In genomic region chr4:116076369-116077231, GRCm38 (mm10) we compare ENCODE assay signal across 7 mouse cellular contexts. TPM values are rescaled to one million over a fixed set of nuclear protein-coding genes. Genes with fewer than 3 reads are reported as not detected.
DNase-seq lines count a peak whose midpoint lies in the region; TF ChIP-seq lines count a peak whose summit lies in the region.

No protein-coding gene starts in this region.

- H3K4me3 ChIP-seq in E14TG2a.4 (replicated peaks; ENCODE audit: low read length), result peak overlapping the region; percentile 94
- peak overlapping the region; percentile 86 for H3K4me3 ChIP-seq in lung, adult 2 months (replicated peaks; ENCODE audit: extremely low read depth, low read depth, low read length)
- H3K4me3 ChIP-seq in olfactory bulb, adult 2 months (ENCODE audit: insufficient read depth, low read depth, low read length), result peak overlapping the region; percentile 67

- H3K9me3 ChIP-seq in E14TG2a.4 (ENCODE audit: low read length), result no peaks in the 10 kb centered on the region

- peak overlapping the region; percentile 29; the same call in 1 of the 2 replicates for H3K27ac ChIP-seq in olfactory bulb, adult 2 months (ENCODE audit: insufficient read depth, low read depth, low read length)

- H3K4me1 ChIP-seq in E14TG2a.4 (replicated peaks; ENCODE audit: low read depth, low read length), result peaks cover 39% of the 10 kb centered on the region
- H3K4me1 ChIP-seq in lung, adult 2 months (ENCODE audit: control insufficient read depth, insufficient read depth, low read length), result peaks cover 17% of the 10 kb centered on the region
- H3K4me1 ChIP-seq in olfactory bulb, adult 2 months (ENCODE audit: control insufficient read depth, insufficient read depth, low read length), result peaks cover 8% of the 10 kb centered on the region

- H3K36me3 ChIP-seq in E14TG2a.4 (ENCODE audit: insufficient read depth, low read length), result peaks cover 22% of the 10 kb centered on the region

- no peak for TF ChIP-seq CTCF in E14TG2a.4 (conservative IDR thresholded peaks at IDR 0.05; ENCODE audit: low read length)
- no peak for TF ChIP-seq CTCF in lung, adult 2 months (IDR thresholded peaks at IDR 0.05; ENCODE audit: insufficient read depth, low read length)
- TF ChIP-seq CTCF in olfactory bulb, adult 2 months (IDR thresholded peaks at IDR 0.05; ENCODE audit: insufficient read depth, low read depth, low read length), result no peak

- DNase-seq in adrenal gland, adult 18-20 months (ENCODE audit: low spot score in 2 of 2), result peak; percentile 47 to 59
- DNase-seq in embryo, embryonic 11.5 days (ENCODE audit: low read depth, low spot score), result peak; percentile 16
- DNase-seq in heart, adult 9 months (ENCODE audit: low spot score in 2 of 2), result peak; percentile 34 to 41
- DNase-seq in kidney, adult 8-10 months, result peak; percentile 17 to 42
- DNase-seq in lung, adult 2 months, result no peak

- H3K27me3 ChIP-seq in E14TG2a.4 (ENCODE audit: insufficient read depth, low read length), result peaks cover 18% of the 10 kb centered on the region

- TF ChIP-seq POLR2A in lung, adult 2 months (IDR thresholded peaks at IDR 0.05; ENCODE audit: borderline replicate concordance, extremely low read depth, low read depth, low read length), result no peak
- TF ChIP-seq POLR2A in olfactory bulb, adult 2 months (IDR thresholded peaks at IDR 0.05; ENCODE audit: insufficient read depth, low read depth, low read length), result no peak

- 3% methylated on average over 37 of the region's 37 CpGs for WGBS in lung, adult 2 months
- 2% methylated on average over 37 of the region's 37 CpGs for WGBS in olfactory bulb, adult 2 months

RNA-seq across cellular contexts. Expression of gene Lrrc41, which starts 1.5 kb away (rescaled TPM):
- total RNA-seq in adrenal gland, adult 18-20 months (2021), result 10 to 100 TPM; 73.7 to 81.7 TPM
- 61.5 and 62.1 TPM in 2 replicates for polyA plus RNA-seq in lung, adult 2 months (2012; rRNA removed)
- polyA plus RNA-seq in olfactory bulb, adult 2 months (2012; ENCODE audit: insufficient read depth, insufficient read length, low replicate concordance, missing spikeins), result not detected in 2 replicates

RNA-seq across cellular contexts. Expression of gene Uqcrh, which starts 1.7 kb away (rescaled TPM):
- 100 to 1,000 TPM; 565 to 864 TPM for total RNA-seq in adrenal gland, adult 18-20 months (2021)
- polyA plus RNA-seq in lung, adult 2 months (2012; rRNA removed), result 60.7 and 113 TPM in 2 replicates
- polyA plus RNA-seq in olfactory bulb, adult 2 months (2012; ENCODE audit: insufficient read depth, insufficient read length, low replicate concordance, missing spikeins), result not detected in 2 replicates

RNA-seq across cellular contexts. Expression of gene Nsun4, which starts 22.9 kb away (rescaled TPM):
- total RNA-seq in adrenal gland, adult 18-20 months (2021), result 10 to 100 TPM; 28.3 to 29.9 TPM
- polyA plus RNA-seq in lung, adult 2 months (2012; rRNA removed), result 14.3 and 22.8 TPM in 2 replicates
- polyA plus RNA-seq in olfactory bulb, adult 2 months (2012; ENCODE audit: insufficient read depth, insufficient read length, low replicate concordance, missing spikeins), result not detected in 2 replicates

RNA-seq across cellular contexts. Expression of gene Rad54l, which starts 46.9 kb away (rescaled TPM):
- under 1 TPM; 0.32 to 0.93 TPM for total RNA-seq in adrenal gland, adult 18-20 months (2021)
- polyA plus RNA-seq in lung, adult 2 months (2012; rRNA removed), result 0.42 and 0.70 TPM in 2 replicates
- not detected in 2 replicates for polyA plus RNA-seq in olfactory bulb, adult 2 months (2012; ENCODE audit: insufficient read depth, insufficient read length, low replicate concordance, missing spikeins)

RNA-seq across cellular contexts. Expression of gene Pomgnt1, which starts 47.0 kb away (rescaled TPM):
- 10 to 100 TPM; 57.0 to 65.1 TPM for total RNA-seq in adrenal gland, adult 18-20 months (2021)
- 37.3 and 46.4 TPM in 2 replicates for polyA plus RNA-seq in lung, adult 2 months (2012; rRNA removed)
- not detected in 2 replicates for polyA plus RNA-seq in olfactory bulb, adult 2 months (2012; ENCODE audit: insufficient read depth, insufficient read length, low replicate concordance, missing spikeins)

Comparison
In these comparisons a context has a peak if more than half of its experiments do, and no peak if none do; other contexts are left out.
1. RNA of gene Nsun4, which starts 22.9 kb away (polyA plus RNA-seq): 14.3 to 22.8 TPM in lung, adult 2 months; not detected in olfactory bulb, adult 2 months; every median in the first group is over 10 times any median in the second.
2. Peak in every context shown above with its lines, with median percentiles within 50 percentile points of each other: H3K4me3 ChIP-seq.